Mouse (Mus musculus): ENCODE results near the gene Grin2a. TPM values are rescaled to one million over a fixed set of nuclear protein-coding genes. Genes with fewer than 3 reads are reported as not detected.

Grin2a gene
- total RNA-seq, 2 experiments from 2014 or later, result 0.69 to 1.5 TPM

DNA sequence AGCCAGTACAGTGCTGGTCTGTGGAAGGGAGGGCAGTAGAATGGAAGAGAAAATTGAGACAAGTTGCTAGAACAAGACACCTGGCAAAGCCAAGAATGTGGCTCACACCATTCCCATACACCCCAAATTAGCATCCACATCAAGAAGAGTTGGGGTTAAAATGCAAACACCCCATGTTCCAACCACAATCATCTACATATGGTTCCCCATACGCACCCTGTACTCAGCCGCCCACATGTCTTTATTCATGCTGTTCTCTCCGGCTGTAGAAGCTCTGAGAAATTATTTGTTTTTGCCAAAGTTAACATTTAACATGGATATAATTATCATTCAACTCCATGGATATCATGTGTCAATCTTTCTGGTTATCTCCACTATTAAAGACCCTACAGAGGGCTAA, 22.7 kb downstream of the Grin2a start:
- DNase-seq, result no peak

DNA sequence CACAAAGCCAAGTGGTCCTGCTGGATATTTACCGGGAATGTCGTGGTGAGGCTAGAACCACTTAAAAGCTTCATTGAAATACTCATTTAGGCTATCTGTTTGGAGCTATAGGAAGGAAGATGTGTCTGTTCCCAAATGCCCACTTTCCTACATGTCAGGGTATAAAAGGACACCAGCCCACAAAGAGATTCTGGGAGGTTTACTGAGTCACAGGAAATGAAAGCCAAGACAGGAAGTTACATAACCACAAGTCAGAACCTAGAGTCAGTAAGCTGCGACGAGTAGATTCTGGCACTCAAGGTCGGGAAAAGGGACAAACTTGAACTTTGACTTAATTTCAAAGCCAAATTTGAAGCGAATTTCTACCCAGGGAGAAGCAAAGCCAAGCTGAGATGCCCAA, 30.9 kb downstream of the Grin2a start:
- no peak for DNase-seq

DNA sequence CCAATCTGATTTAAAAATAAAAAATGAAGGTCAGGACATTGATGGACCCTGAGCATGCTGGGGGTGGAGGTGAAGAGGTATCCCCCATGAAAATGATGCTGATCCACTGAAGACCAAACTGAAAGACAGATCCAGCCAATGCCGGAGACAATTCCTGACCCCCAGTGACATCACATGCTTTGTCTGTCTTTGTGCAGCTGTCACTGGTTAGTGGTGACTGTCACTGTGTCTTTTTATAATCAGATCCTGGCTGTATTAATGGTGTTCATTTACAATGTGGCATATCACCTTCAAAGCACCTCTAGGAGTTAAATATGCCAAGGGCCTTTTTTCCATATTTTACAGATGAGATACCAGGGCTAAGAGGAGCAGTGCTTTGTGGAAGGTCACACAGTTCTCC, 32.9 kb downstream of the Grin2a start:
- DNase-seq, result no peak

DNA sequence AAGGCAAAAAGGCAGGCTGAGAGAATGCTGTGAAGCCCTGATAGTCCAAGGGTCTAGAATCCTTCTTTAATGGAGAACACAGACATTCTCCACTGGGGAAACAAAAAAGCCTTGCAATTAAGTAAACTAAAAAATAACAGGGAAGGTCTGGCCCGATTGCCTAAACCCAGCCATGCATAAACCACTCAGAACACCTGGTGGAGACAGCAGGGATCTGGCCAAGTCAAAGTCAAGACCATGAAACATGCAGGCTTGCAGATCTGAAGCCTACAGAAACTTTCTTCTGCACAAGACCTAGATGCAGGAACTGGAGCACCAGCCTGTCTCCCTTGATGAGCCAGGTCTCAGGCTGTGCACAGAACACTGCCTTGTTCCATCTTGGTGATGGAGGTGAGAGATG, 36.0 kb downstream of the Grin2a start:
- no peak for DNase-seq

DNA sequence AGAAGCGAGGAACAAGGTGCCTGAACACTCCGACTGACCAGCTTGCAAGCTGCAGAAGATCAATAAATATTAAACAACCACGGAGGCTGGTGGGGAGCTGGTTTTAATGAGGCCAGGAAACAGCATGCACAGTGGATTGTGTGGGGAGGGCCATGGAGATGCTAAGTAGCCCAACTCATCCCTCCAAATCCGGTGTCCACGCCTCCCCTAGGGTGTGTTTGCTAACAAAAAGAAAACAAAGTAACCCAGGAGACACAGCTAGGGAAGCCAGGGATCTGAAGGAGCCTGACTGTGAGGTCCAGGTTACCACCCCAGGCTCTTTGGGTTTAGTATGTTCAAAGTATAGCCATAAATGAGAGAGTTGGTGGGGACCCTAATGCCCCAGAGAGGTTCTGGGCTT, 41.1 kb downstream of the Grin2a start:
- DNase-seq, result no peak

DNA sequence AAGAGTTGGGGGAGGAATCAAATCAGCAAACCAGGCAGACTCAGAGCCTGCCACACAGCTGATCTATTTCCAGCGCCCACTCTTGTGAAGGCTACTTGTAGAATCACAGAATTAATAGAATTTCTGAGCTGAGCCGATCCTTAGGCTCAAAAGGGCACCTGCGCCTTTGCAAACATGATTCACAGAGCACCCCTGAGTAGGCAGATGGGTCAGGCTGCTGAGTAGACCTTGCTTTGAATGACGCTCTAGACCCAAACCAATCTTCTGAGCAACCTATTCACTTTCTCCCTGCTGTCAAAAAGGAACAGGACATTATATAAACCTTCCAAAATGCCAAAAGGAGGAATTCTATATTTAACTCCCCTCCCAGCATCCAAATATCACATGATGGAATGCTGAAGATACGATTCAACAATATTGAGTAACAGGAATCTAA, 41.9 kb downstream of the Grin2a start:
- no peak for DNase-seq

DNA sequence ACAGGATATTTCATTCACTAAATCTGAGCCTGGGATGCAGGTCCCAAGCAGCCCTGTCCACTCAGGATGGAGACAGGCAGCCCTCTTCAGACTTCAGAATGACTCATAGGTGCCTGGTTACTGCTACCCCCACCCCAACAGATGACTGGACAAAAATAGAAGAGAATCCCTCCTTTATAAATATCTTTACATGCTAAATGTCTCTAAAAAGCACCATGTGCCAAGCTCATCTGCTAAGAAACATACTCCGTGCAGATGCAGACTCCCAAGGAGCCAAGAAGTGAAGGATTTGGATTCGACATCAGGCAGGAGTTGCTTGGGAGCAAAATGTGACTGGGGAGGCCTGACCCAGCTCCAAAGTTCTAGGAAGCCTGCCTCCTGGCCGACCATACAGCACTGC, 46.1 kb downstream of the Grin2a start:
- no peak for DNase-seq

DNA sequence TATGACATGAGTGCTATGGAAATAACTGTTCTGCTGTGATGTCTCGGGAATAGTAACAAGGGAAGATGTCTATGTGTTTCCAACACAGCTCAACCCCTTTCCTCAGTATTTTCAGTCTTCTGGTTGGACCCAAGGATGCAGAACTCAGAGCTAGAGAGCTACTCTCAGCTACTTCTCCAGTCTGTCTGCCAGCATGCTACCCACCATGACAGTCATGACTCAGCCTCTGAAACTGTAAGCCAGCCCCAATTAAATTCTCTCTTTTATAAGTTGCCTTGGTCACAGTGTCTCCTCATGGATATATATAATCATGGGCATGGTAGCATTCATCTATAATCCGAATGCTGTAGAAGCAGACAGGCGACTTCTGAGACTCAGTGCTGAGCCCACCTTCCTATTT, 47.9 kb downstream of the Grin2a start:
- DNase-seq, result no peak

DNA sequence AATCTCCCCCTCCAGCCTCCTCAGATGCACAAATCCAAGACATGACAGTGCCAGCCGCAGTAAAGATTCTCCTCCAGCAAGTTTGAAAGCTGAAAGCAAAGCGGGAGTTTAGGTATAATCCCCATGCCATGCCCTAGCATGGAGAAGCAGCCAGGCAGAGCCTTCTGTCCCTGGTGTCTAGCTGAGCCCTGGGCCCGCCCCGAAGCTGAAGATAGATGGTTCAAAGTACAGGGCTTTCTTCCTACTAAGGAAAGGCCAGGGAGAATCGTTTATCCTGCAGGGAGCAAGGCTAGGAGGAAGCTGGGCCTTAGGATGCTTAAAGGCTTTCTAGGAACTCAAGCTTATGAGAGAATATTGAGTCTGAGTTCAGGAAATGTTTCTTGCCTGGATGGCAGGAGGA, 50.5 kb downstream of the Grin2a start:
- DNase-seq, result no peak

DNA sequence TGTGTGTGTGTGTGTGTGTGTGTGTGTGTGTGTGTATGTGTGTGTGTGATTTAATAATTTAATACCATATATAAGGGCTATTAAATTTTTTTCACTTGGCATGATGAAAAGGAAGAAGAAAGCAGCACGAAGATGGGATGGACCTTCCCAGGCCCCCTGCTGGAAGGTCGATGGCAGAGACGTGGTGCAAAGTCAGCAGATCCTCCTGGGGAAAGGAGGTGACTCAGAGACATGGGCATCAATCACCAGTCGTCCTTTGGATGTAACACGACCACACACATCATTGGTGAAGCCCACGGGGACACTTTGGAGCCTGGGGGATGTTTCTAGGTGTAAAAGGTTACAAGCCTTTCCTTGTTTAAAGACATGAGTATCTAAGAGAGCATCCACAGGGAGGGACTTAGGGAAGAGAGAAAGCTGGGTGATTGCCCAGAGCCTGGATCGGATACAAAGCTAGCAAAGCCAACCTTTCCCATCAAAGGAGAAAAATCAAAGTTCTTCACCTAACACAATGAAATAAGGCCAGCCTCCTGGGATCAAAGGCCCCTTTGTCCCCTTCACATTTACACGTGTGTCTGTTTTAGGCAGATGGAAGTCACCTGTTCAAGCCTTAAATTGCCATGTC, 53.9 kb downstream of the Grin2a start:
- peak; percentile 4 for DNase-seq

DNA sequence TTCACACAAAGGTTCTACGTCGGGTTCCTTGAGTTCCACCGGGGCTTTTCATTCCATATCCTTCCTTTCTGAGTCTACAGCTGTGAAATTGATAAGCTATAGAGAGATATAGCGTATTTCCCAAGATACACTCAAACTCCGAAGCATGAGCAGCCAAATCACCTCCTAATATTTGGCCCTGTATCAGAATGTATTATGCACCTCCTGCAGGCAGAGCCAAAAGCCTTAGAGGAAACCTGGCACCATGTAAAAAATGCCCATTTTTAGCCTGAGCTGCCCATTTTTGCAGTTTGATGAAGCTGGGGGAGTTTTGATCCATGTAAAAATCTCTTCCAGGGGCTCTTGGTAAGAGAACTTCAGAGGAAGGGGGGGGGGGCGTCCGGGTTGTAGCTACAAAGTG, 54.6 kb downstream of the Grin2a start:
- no peak for DNase-seq

DNA sequence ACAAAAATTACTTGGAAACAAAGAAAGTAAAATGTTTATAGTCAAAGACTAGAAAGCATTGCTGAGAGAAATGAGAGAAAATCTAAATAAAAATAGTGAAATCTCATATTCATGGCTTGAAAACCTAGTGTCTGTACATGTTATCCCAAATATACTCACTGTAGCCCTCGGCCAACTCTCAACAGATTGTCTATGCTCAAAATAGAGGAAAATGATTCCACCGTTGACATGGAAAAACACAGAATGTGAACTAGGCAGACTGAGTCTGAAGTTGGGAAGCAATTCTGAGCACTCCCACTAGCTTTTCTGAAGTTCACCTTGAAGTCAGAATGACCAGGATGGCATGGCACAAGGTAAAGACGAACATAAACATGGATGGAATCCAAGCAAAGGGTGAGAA, 84.7 kb downstream of the Grin2a start:
- DNase-seq, result no peak

DNA sequence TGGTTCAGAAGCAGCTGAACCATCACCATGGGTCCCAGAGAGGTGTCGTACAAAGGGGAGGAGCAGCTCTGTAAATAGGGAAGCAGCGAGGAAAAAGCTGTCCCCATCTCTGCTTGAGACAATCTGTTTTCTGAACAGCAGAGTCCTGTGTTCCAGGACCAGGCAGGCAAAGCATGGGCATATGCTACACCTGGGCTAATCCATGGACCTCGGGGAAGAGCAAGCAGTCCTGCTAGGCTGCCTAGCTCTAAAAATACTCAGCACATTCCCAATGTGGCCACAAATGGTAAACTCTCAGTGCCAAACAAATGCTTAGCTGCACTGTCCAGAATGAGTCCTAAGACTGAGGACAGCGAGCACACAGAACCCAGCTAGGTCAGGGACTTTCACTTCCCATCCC, 86.1 kb downstream of the Grin2a start:
- no peak for DNase-seq

DNA sequence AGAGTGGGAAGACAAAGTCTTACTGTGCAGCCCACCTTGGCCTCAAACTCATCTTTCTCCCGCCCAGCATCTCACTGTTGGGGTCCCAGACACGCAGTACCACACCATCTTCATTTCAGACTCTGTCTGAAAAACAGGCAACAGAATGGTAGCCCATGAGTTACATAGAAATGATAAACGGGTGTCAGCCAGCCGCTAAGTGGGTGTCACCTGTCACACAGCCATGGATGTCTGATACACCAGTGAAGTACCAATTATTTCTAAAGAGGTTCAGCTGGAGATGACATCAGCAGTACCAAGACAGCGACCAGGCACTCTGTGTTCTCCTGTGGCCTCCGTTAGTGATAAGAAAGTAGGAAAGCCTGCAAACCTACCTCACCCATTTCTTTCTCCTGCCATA, 90.9 kb downstream of the Grin2a start:
- no peak for DNase-seq

DNA sequence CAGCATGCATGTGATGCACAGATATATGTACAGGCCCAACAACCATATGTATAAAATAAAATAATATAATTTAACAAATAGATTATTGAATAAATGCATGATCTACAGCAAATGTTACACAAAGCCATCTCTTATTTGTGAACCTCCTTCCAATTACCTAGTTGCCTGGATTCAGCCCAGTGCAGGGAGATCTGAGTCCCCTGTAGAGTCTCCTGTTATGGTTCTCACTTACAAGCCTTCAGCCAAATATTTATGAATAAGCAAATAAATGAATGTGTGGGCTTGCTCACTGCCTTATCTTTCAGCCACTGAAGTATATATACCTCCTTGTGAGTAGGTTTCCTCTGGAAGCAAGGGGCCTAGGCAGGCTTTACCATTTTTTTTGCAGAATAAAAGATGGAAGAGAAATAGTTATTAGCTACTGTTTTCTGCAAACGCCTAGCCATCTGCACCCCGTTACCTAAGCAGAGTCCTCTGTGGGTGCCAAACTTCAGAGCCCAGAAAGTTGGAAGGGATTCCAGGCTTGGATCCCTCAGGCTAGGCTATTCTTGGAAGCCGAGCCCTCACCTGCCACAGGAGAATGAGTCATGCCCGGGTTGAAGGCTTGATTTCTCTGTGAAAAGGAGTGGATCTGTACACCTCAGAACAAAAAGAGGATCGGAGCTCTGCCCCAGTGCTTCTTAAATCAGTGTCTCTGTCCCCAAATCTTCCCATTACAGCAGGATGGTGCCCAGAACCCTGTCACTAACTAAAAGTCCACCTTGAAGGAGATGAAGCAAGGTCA, 92.5 kb downstream of the Grin2a start:
- no peak for DNase-seq

DNA sequence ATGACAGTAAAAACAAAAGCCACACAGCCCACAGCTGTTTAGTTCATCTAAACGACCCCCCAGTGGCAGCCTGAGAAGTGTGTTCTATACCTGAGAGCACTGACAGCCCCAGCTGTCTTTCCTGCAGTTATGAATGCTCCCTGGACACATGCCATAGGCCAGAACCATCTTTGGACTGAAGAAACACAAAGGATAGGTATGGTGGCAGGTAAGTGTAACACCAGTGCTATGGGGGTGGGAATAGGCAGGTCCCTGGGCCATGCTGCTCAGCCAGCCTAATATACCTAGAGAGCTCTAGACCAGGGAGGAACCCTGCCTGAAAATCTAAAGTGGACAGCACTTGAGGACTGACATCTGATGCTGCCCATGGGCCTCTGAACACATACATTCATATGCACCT, 93.9 kb downstream of the Grin2a start:
- DNase-seq, result no peak

DNA sequence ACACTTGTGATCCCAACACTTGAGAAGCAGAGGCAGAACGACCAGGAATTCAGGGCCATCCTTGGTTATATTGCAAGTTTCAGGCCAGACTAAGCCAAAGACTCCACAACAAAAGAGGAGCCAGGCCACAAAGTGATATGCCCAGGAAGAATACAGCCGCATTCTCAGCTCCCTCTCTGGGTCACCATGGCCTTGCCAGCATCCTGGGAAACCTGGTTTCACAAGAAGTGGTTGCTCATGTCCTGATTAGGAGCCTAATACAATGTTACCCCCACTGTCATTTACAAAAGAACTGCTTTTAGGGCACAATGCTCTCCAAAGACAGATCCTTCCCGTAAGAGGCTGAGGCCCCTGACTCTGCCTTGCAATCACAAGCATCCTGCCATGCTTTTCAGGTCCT, 94.4 kb downstream of the Grin2a start:
- DNase-seq, result no peak

DNA sequence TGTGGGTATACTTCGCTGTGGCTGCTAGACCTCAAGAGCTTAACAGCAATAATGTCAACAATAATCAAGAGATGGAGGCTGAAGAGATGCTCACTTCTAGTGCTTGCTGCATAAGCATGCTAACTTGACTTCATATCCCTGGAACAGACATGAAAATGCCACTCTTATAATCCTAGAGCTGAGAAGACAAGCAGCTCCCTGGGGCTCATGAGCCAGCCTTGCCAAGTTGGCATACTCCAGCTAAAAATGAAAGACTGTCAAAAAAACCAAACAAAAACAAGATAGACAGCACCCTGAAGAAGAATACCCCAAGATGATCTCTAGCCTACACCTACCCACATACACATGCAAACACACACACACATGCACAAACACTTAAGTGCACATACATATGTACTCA, 95.2 kb downstream of the Grin2a start:
- DNase-seq, result no peak

DNA sequence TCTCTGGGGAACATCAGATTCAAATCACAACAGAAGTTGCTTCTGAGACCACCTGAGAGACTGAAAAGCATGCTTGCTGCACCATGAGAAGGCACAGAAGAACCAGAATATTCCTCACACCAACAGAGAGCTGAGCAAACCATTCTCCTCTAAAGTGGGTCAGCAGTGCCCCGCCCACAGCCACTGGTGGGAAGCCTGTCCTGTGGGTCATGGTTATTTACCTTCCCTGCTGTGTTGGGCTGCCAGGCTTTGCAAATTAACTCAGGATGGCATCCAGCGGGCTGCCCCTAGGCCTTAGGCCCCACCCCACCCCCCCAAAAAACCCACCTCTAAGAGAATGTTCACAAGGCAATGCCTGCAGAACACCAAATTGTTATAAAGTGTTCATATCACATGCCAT, 96.2 kb downstream of the Grin2a start:
- DNase-seq, result no peak

DNA sequence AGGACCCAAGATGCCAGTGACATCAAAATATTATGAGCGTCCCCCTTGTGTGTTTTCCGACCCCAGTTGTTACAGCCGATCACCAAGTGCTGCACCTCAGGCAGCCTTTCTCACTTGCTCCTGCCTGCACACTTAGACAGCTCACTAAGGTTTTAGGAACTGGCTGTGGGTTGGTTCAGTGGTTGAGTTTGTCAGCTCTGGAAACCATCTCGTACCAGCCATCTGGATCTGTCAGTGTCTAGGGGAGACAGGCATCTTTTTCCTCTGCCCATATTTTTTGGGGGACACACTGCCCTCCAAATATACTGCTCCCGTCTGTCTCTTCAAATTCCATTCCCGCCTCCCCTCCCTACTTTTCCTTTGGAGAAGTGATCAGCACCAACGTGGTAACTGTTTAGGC, 99.8 kb downstream of the Grin2a start:
- no peak for DNase-seq

DNA sequence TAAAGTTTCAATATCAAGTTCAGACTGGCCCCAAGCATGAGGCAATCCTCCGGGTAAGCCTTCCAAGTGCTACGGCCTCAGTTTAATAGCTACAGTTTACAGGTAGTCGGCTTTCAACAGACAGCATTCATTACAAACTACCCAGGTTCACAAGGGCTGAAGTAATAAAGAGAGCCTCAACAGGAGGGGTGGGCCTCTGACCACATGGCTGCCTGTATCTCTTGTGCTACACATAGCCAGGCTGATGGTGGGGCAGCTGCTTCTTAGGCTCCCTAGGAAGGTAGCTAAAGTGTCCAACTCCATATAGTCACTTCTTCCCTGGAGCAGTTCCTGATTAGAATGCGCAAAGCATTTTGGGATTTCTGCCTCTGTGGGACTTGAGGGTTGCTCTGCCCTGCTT, 109.2 kb downstream of the Grin2a start:
- no peak for DNase-seq

DNA sequence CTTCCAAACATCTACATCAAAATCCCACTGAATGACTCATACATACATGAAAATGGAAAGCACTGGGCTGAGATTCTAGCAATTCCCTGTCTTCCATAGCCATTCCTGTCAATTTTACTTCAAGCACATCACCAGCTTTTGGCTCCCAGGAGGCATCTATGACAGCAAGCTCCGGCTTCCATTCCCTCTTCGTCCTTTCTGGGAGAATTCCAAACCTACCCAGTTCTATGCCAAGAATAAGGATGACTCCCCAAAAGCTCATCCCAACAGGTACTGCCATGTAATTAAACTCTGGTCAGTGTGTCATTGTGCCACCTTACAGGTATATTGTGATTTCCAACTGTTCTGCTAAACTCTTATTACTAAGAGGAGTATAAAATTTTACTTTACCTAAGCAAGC, 111.2 kb downstream of the Grin2a start:
- no peak for DNase-seq

DNA sequence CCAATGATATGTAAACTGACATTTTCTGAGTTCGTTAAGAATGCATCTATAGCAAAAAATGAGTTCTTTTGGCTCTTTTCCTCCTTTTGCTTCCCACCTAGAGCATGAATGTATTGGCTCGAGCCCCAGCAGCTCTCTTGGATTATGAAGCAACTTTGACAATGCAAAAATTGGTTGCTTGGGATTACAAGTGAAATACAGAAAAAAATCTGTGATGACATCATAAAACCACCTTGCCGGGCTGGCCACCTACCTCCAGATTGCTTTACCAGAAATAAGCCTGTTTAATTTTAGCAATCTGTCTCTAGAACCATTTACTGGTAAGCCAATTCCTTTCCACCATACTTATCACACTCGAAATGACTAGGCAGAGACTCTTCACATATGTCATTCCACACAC, 112.9 kb downstream of the Grin2a start:
- DNase-seq, result no peak

DNA sequence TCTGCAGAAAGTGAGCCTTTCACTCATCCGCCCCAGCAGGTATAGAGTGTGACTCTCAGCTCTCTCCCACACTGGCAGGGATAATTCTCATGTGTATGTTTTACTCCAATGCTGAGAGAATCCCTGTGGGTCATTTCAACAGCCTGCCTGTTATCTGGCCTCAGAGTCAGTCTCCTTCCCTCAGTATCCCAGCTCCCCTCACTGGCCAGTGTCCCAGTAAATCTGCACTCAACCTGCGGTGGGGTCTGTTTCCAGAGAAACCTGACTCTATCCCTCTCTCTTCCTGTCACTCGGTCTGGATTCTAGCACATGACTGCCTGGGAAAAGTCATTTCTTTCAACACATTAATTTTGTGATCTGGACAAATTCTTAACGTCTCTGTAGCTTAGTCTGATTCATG, 122.4 kb downstream of the Grin2a start:
- no peak for DNase-seq

Measured in adrenal gland, postnatal 10 days (tissue).